Mouse (Mus musculus) limb, embryonic 15.5 days (tissue): Measurements from ENCODE around the gene Pdzrn3. TPM values are rescaled to one million over a fixed set of nuclear protein-coding genes. Genes with fewer than 3 reads are reported as not detected.

Experiments used
- ATAC-seq: fragments of 200-750 bp; cut with Nextera tagmentation; 2 replicates; pipeline ENCODE4 v1.8.0; 2017; ENCODE audit warnings: low read depth, moderate TSS enrichment; ENCODE audit not compliant: insufficient number of reproducible peaks, low FRiP score, low TSS enrichment
- H3K27ac ChIP-seq: fragments of 300-500 bp; sonication (generic); 2 replicates; pipeline ENCODE4 v1.5.1; 2015; ENCODE audit warnings: moderate library complexity, mild to moderate bottlenecking, inconsistent platforms
- H3K27me3 ChIP-seq: fragments of 300-500 bp; sonication (generic); 2 replicates; pipeline ENCODE4 v1.6.1; 2015; ENCODE audit warnings: inconsistent platforms
- H3K36me3 ChIP-seq: fragments of 300-500 bp; sonication (generic); 2 replicates; pipeline ENCODE4 v1.6.1; 2015; ENCODE audit warnings: inconsistent platforms
- H3K4me1 ChIP-seq: fragments of 300-500 bp; sonication (generic); 2 replicates; pipeline ENCODE4 v1.6.1; 2015; ENCODE audit warnings: inconsistent platforms
- H3K4me2 ChIP-seq: fragments of 300-500 bp; sonication (generic); 2 replicates; pipeline ENCODE4 v1.6.1; 2015; ENCODE audit warnings: mild to moderate bottlenecking, inconsistent platforms
- H3K4me3 ChIP-seq: fragments of 300-500 bp; sonication (generic); 2 replicates; pipeline ENCODE4 v1.5.1; 2015; ENCODE audit warnings: mild to moderate bottlenecking, inconsistent platforms
- H3K9ac ChIP-seq: fragments of 300-500 bp; sonication (generic); 2 replicates; pipeline ENCODE4 v1.6.1; 2015; ENCODE audit warnings: inconsistent platforms
- H3K9me3 ChIP-seq: fragments of 300-500 bp; sonication (generic); 2 replicates; pipeline ENCODE4 v1.6.1; 2016; ENCODE audit warnings: inconsistent platforms
- WGBS: fragments of 180-500 bp; shearing (Covaris S2); methylation state at CpG from one replicate; pipeline ENCODE4 v1.1.7; 2015; 5-methylcytosine and 5-hydroxymethylcytosine counted together
- polyA plus RNA-seq: library from polyadenylated mRNA; unstranded; fragments of >200 nt; fragmentation: Nextera tagmentation; extraction: Ambion mirVana; gene quantifications from 2 replicates; pipeline ENCODE4 v1.2.1, GENCODE M21; 2015

The Pdzrn3 gene
- 9.6 and 11.7 TPM in 2 replicates for polyA plus RNA-seq

DNA sequence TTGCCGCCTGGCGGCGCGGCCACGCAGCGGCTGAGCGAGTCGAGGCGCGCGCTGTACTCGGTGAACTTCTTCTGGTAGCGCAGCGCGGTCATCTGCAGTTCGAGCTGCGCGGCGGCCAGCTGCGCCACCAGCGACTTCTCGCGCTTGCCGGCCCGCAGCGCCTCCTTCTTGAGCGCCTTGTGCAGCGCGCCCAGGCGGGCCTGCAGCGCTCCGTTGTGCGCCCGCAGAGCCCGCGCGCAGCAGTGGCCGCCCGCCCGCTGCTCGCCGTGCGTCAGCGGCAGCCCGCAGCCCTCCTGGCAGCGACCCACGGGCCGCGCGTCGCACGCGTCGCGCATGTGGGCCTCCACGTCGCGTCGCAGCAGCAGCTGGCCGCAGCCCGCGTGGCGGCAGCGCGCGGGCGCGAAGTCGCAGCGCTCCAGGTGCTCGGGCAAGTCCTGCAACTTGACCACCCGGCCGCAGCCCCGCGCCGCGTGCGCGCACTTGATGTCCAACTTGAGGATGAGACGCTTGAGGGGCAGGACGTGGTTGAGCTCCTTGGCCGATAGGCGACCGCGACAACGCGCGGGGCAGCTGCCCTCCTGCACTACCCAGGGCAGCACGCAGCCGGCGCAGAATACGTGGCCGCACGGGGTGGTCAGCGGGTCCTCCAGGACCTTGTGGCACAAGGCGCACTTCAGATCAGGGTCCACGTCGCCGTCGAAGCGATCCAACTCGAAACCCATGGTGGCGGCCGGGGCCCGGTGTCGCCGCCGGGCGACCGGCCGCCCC lies at the start of gene Pdzrn3:
TSS of gene Pdzrn3 (minus strand) at position 731 of the 768 bp plus-strand sequence.
- Histone ChIP-seq H3K36me3 (no peaks in the 10 kb centered on the region), H3K9ac (peak within 1 kb of the TSS; percentile 72), H3K27ac (peak within 1 kb of the TSS; percentile 96), H3K27me3 (no peaks in the 10 kb centered on the region), H3K4me1 (peaks cover 37% of the 10 kb centered on the region), H3K9me3 (no peaks in the 10 kb centered on the region), H3K4me2 (peak within 1 kb of the TSS; percentile 91), H3K4me3 (peak within 1 kb of the TSS; percentile 74)
- ATAC-seq = peak; percentile 49
- WGBS = under 1% methylated on average over 86 of the region's 111 CpGs

DNA sequence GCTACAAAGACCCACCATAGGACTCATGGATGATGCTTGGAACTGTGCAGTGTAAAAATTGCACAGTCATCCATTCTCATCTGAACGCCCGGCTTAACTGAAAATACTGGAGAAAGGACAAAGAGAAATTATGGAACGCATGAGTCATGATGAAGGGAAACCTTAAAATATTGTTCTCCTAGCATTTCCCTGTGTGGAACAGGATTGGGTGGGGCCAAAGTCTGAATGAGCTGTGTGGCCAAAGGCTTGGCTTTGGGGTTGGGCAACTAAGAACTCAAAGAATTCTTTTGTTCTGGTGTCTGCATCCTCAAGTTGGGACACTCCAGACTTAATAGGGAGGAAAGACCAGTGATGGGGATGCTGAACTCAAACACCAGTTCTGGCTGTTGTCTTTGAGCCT lies 49.6 kb upstream of the Pdzrn3 start:
- WGBS = 73% methylated on average over 3 of the region's 3 CpGs
- ATAC-seq = no peak
- no peak overlapping the region for H3K4me2 ChIP-seq
- no peak overlapping the region for H3K4me3 ChIP-seq
- H3K27me3 ChIP-seq = peaks cover 27% of the 10 kb centered on the region
- H3K4me1 ChIP-seq = no peaks in the 10 kb centered on the region
- H3K27ac ChIP-seq = no peak overlapping the region
- no peaks in the 10 kb centered on the region for H3K9me3 ChIP-seq
- H3K36me3 ChIP-seq = no peaks in the 10 kb centered on the region
- no peak overlapping the region for H3K9ac ChIP-seq

DNA sequence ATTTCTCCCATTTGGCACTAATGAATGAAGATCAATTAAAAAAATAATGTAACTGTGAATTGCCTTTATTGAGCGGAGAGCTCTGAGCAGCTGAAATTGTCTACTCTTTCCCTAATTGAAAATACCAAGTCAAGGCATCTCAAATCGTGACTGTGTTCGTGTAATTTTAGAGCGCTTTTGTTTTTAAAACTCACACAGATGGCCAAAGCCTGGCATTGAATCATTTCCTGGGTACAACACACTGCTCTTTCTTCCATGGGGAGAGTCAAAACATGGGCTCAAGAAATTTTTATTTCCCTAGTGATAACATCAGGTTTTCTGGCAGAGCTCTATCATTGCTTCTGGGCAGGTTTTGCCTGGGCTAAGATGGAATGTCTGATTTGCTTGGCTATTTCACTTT lies 48.6 kb upstream of the Pdzrn3 start:
- Histone ChIP-seq H3K4me2 (no peak overlapping the region), H3K27ac (no peak overlapping the region), H3K9me3 (no peaks in the 10 kb centered on the region), H3K27me3 (peaks cover 25% of the 10 kb centered on the region), H3K9ac (no peak overlapping the region), H3K36me3 (no peaks in the 10 kb centered on the region), H3K4me1 (no peaks in the 10 kb centered on the region), H3K4me3 (no peak overlapping the region)
- ATAC-seq = no peak
- 71% methylated on average over 4 of the region's 4 CpGs for WGBS

DNA sequence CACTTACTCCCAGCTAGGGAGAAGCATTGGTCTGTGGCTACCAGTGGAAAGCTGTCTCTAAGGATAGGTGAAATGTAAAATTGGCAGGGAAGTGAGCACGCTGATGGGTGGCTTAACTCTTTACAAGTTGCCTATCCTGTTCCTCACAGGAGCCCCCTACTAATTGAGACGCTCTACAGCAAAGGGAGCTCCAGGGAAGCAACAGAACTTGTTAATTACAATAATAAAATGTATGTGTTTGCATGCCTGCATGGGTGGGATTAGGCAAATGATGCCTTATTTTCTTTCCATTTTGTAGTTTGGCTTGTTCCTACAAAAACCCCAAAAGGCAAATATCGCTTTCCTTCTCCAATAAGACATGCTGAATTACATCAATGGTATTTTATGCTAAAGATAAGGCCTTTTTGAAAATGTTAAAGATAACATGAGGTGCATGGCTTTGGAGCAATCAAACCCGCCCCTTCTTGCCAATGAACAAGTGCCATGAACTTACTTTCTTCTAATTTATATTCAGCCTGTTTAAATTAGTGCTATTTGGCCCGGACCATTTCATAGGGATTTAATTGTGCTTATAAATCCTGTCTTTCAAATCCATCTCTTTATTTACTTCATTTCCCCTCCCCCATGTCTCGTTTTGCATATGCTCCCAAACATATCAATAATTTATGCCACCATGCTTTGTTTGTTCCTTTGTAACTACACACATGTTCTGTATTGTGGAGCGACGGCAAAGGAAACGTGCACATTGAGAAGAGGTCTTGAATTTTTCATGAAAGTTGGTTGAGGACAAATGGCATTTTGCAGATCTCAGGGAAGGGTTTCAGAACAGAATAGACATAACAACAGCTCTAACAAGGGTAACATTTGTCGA lies 44.6 kb upstream of the Pdzrn3 start:
- Histone ChIP-seq H3K27ac (no peak overlapping the region), H3K4me2 (no peak overlapping the region), H3K9ac (no peak overlapping the region), H3K9me3 (no peaks in the 10 kb centered on the region), H3K4me3 (no peak overlapping the region), H3K4me1 (no peaks in the 10 kb centered on the region), H3K36me3 (no peaks in the 10 kb centered on the region), H3K27me3 (peaks cover 8% of the 10 kb centered on the region; the same call in 1 of the 2 replicates)
- ATAC-seq = no peak
- WGBS = 54% methylated on average over 10 of the region's 10 CpGs

DNA sequence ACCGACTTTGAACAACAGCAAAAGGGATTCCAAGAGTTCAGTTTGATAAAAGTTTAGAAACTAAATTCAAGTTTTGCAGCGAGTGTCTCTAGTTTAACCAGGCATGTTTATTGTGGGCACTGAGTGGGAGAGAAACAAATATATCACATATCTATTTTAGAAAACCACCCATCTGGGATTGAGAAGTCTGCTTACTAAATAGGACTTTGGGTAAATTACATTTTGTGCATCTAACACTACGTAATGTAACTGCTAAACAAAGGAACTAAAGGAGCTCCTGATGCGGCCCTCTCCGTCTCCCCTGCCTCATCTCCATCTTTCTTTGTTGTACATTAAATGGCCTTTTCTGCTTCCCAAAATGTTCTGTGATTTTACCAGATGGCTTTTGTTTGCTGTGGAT lies 40.5 kb upstream of the Pdzrn3 start:
- 86% methylated on average over 5 of the region's 5 CpGs for WGBS
- Histone ChIP-seq H3K4me2 (no peak overlapping the region), H3K9me3 (no peaks in the 10 kb centered on the region), H3K4me1 (no peaks in the 10 kb centered on the region), H3K9ac (no peak overlapping the region), H3K27ac (no peak overlapping the region), H3K4me3 (no peak overlapping the region), H3K36me3 (no peaks in the 10 kb centered on the region), H3K27me3 (0 out of 2 replicates have a peak, but pooled peaks cover 2% of the 10 kb centered on the region)
- no peak for ATAC-seq

DNA sequence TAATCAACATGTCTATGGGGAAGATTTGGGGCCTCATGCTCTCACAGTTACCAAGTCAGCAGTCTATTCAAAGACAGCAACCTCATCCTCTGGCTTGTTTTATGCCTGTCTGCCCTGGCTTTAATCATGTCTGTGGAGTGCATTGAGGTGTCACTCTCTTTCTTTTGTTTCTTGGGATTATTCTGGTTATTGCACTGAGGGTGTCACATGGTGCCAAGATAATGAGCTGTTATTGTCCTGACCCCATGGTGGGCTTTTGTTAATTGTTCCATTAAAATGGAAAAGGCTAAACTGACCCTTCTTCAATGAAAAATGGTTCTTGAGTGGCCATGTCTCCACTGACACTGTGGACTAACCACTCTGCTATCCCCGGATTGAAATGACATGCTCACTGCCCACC lies 34.0 kb upstream of the Pdzrn3 start:
- Histone ChIP-seq H3K9me3 (no peaks in the 10 kb centered on the region), H3K9ac (no peak overlapping the region), H3K4me2 (no peak overlapping the region), H3K27me3 (no peaks in the 10 kb centered on the region), H3K4me3 (no peak overlapping the region), H3K36me3 (no peaks in the 10 kb centered on the region), H3K4me1 (no peaks in the 10 kb centered on the region), H3K27ac (no peak overlapping the region)
- no peak for ATAC-seq
- WGBS = 78% methylated on average over 1 of the region's 1 CpGs

DNA sequence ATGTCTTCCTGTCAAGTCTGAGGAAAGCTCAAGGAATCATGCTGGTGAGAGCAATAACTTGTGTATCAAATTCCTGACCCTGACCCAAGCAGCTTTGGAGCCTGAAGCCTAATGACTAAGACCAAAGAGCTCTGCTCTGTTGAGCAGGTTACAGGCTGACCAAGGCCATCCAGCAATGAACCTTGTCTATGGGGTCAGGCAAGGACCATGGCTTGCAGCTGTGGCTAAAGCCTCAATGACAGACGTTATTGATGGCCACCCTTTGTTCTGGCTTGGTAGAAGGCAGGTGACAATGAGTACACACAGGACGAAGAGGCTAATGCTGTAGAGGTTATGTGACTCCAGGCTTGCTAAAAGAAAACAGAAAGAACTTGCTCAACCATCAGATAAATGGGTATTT lies 33.4 kb upstream of the Pdzrn3 start:
- Histone ChIP-seq H3K27me3 (no peaks in the 10 kb centered on the region), H3K4me2 (no peak overlapping the region), H3K4me1 (no peaks in the 10 kb centered on the region), H3K9me3 (no peaks in the 10 kb centered on the region), H3K4me3 (no peak overlapping the region), H3K9ac (no peak overlapping the region), H3K36me3 (no peaks in the 10 kb centered on the region), H3K27ac (no peak overlapping the region)
- 36% methylated on average over 2 of the region's 2 CpGs for WGBS
- ATAC-seq = no peak

DNA sequence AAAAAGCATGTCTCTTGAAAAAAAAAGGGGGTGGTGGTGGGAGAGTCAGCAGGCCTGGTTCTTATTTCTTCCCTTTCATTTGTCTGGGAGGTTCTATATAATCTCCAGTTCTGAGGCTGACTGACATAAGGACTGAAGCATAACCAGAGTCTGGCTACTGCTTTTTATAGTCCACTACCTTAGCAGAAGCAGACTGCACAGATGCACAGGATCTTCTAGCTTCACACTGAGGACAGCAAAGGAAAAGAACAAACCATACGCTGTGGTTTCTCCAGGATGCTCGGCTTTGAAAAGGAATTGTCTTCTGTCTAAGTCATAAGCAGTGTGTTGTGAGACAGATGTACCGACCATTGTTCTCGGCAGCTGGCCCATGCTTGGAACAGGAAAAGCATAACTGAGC lies 19.0 kb upstream of the Pdzrn3 start:
- no peaks in the 10 kb centered on the region for H3K9me3 ChIP-seq
- no peak overlapping the region for H3K4me2 ChIP-seq
- no peak overlapping the region for H3K27ac ChIP-seq
- no peaks in the 10 kb centered on the region for H3K4me1 ChIP-seq
- H3K27me3 ChIP-seq = no peaks in the 10 kb centered on the region
- no peak for ATAC-seq
- H3K9ac ChIP-seq = no peak overlapping the region
- H3K4me3 ChIP-seq = no peak overlapping the region
- WGBS = 69% methylated on average over 4 of the region's 4 CpGs
- no peaks in the 10 kb centered on the region for H3K36me3 ChIP-seq

DNA sequence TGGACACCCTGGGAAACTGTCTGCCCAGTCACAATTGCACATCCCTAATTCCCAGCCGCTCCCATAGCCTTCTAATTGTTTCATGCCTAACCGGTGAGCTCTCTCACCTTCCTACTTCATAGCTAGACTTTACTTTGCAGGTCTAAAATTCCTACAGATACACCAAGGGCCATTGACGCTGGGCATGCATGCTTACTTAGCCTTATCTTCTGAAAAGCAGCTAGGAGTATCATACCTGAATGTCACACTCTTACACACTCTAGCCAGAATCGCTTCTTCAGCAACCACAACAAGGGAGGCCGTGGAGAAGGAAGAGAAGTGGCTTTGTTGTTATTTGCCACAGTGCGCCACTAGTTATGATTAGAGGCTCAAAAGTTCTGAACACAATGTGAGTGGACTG lies 18.2 kb upstream of the Pdzrn3 start:
- Histone ChIP-seq H3K27me3 (no peaks in the 10 kb centered on the region), H3K4me3 (no peak overlapping the region), H3K4me2 (no peak overlapping the region), H3K9me3 (no peaks in the 10 kb centered on the region), H3K27ac (no peak overlapping the region), H3K36me3 (no peaks in the 10 kb centered on the region), H3K9ac (no peak overlapping the region), H3K4me1 (no peaks in the 10 kb centered on the region)
- WGBS = 92% methylated on average over 6 of the region's 6 CpGs
- ATAC-seq = no peak

DNA sequence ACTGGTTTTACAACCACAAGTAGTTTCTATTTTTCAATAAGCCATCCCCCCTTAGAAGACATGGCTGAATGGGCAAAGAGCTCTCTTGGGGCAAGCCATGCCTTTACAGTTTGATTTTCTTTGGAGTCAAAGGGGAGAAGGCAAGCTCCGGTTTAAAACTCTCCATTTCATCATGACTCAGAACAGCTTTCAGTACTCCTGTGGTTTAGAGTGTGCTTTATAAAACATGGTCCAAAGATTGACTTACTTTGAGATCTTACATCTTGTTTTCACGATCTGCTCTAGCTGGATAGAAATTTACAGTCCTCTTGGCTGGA lies 15.1 kb upstream of the Pdzrn3 start:
- no peaks in the 10 kb centered on the region for H3K9me3 ChIP-seq
- peaks cover 2% of the 10 kb centered on the region; the same call in 1 of the 2 replicates for H3K4me1 ChIP-seq
- H3K36me3 ChIP-seq = no peaks in the 10 kb centered on the region
- H3K4me2 ChIP-seq = no peak overlapping the region
- no peak for ATAC-seq
- H3K4me3 ChIP-seq = no peak overlapping the region
- H3K27me3 ChIP-seq = no peaks in the 10 kb centered on the region
- H3K9ac ChIP-seq = no peak overlapping the region
- no peak overlapping the region for H3K27ac ChIP-seq
- WGBS = 41% methylated on average over 2 of the region's 2 CpGs

DNA sequence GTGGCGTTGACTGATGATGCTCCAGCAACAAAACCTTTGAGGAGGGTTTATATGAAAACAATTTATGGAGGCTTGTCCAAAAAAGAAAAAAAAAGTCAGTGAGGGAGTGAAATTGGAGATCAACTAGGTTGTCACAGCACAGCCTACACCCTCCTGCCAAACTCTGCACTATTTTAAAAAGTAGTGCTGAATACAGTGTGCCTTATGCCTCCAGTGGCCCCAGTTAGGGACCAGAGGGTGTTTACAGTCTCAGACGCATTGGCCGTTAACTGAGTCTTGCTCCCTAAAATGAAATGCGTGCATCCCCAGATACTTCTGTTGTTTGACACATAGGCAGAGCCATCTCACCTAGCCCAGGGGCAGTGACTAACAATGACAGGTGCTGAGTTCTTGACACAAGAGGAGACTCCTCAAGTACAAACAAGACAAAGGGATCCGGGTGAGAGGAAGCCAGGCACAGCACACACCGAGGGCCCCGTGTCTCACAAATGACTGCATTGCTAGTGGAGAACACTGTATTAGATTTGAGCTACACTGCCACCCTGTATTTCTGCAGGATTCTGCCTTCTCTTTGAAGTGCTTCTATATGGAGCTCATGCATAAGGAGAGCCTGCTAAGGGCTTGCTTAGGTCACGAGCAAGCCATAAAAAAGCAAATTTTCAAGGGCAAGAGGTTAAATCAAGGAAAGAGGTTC lies 14.6 kb upstream of the Pdzrn3 start:
- no peak for ATAC-seq
- Histone ChIP-seq H3K9me3 (no peaks in the 10 kb centered on the region), H3K9ac (no peak overlapping the region), H3K36me3 (no peaks in the 10 kb centered on the region), H3K4me1 (peaks cover 2% of the 10 kb centered on the region; the same call in 1 of the 2 replicates), H3K27ac (no peak overlapping the region), H3K4me2 (no peak overlapping the region), H3K27me3 (no peaks in the 10 kb centered on the region), H3K4me3 (no peak overlapping the region)
- 55% methylated on average over 8 of the region's 8 CpGs for WGBS

DNA sequence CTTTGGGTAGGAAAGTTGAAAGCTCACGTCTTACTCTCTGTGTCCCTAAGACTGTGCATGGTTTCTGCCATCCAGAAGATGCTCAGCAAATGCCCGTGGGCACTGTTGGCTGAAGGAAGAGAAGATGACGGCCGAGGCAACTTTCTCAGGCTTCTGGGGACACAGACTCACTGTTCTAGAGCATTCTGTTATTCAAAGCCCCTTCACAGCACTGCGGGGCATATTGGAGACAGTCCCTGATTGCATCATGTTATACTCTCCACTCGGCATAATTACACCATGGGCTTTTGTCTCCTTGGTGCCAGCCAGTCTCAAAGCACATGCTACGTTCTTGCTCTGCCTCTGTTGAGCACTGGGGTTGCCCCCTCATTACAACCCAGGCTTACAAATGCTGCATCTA lies 7.8 kb upstream of the Pdzrn3 start:
- WGBS = 79% methylated on average over 7 of the region's 7 CpGs
- Histone ChIP-seq H3K36me3 (no peaks in the 10 kb centered on the region), H3K27me3 (no peaks in the 10 kb centered on the region), H3K9me3 (no peaks in the 10 kb centered on the region), H3K27ac (no peak overlapping the region), H3K4me1 (peaks cover 2% of the 10 kb centered on the region; the same call in 1 of the 2 replicates), H3K4me3 (no peak overlapping the region), H3K4me2 (no peak overlapping the region), H3K9ac (no peak overlapping the region)
- ATAC-seq = no peak
